Mouse (Mus musculus) natural killer cell, adult 2 months (primary cell): ENCODE results near the gene Yif1b.
"Not testable (repeated sequence)": the region's sequence is repeated elsewhere in the genome, so short reads cannot be mapped to it uniquely, and the experiment has no call there.

Experiments used
- DNase-seq, 2 experiments: peaks; one replicate each; pipeline ENCODE4 v3.0.0; 2022; ENCODE audit warnings: low spot score in 2 of 2

The Yif1b gene

DNA sequence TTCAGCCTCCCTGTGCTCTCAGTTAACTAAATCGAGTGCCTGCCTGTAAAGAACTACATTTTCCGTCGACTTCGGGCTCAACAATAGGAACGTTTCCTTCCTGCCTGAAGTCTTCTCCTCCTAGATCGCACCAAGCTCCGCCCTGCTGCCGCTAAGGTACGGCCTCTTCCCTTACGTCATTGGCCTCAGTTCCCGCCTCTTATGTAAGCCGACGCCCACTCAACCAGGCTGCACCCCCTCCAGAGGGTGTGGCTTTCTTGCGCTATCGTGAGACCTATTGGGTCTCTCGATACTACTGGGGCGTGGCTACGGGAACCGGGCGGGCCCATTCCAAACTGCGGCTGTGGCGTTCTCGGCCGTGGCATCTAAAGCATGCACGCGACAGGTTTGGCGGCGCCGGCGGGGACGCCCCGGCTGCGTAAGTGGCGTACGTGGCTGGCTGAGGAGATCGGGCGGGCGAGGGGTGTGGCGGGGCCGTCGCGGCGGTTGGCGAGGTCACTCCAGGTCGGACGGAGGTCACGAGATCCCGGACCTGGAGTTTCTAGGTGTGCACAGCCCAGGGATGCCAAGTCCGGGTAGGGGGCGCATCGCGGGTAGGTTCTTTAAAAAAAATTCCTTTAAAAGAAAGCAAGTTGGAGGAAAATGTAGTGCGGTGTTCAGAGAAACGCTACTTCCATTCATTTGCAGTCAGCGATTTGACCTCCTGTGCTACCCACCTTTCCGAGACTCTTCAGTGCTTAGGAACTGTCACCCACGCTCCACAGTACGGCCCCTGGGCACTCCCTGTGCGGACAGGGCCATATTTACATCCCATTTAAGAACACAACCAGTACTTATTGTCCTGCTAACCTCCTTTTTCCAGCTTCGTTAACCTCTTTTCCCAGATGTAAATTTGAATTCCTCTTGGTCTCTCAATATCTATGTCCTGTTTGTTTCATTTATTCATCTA, at the start of gene Yif1b:
Gene Yif1b, plus strand, starts transcription at position 311 of the 949 bp plus-strand sequence.
- DNase-seq = peak; percentile 99

DNA sequence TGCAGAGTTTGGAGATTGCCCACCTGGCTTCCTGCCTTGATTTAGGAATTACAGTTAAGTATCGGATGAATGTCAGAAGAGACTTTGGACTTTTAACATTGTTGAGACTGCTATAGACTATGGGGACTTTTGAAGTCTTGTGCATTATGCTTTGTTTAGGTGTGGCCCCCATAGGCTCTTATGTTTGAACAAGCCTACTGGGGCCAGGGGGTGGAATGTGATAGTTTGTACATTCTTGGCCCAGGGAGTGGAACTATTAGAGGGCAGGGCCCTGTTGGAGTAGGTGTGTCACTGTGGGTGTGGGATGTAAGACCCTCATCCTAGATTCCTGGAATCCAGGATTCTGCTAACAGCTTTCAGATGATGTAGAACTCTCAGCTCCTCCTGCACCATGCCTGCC, 43.9 kb upstream of the Yif1b start:
- DNase-seq = not testable (repeated sequence)

DNA sequence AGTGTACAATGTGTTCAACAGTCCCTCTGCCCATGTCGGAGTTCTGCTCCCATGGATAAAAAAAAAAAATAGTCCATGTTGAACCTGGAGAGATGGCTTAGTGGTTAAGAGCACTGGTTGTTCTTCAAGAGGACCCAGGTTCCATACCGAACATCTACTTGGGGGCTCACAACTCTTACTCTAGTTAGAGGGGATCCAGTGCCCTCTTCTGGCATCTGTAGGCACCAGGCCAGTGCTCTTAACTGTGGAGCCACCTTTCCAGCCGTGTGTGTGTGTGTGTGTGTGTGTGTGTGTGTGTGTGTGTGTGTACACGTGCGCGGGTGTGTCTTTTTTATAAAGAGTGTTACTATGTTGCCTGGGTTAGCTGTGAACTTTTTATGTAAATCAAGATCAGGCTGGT, 35.6 kb upstream of the Yif1b start:
- no peak for DNase-seq

GRCm38 (mm10) chr7:29211013-29211412, 27.1 kb upstream of the Yif1b start:
- DNase-seq = not testable (repeated sequence)

DNA sequence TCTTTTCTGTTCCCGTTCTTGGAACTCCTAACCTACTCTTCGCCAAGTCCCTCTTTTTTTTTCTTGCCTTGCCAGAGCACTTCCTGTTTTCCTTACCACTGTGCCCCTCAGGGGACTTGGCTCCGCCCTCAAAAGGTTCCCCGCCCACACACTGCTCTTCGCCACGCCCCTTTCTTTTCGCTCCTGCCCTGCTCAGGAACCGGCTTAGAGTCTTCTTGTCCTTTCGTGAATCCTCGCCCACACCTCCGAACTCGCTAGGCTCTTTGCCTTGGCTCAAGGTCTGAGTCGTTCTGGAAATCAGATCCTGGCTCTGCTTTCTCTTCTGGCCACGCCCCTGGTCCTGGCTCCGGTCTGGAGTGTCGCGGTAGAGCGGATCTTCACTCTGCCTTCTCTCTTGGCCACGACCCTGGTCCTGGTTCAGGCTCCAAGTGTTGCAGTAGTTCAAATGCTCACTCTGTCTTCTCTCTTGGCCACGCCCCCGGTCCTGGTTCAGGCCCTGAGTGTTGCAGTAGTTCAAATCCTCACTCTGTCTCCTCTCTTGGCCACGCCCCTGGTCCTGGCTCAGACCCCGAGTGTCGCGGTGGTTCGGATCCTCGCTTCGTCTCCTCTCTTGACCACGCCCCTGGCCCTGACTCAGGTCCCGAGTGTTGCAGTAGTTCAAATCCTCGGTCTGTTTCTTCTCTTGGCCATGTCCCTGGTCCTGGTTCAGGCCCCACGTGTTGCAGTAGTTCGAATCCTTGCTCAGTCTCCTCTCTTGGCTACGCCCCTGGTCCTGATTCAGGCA, 26.5 kb upstream of the Yif1b start:
- peak; percentile 82 to 90 for DNase-seq

GRCm38 (mm10) chr7:29212199-29212765, 25.8 kb upstream of the Yif1b start:
- no peak for DNase-seq

GRCm38 (mm10) chr7:29212775-29213560, 25.2 kb upstream of the Yif1b start:
- DNase-seq = not testable (repeated sequence)

DNA sequence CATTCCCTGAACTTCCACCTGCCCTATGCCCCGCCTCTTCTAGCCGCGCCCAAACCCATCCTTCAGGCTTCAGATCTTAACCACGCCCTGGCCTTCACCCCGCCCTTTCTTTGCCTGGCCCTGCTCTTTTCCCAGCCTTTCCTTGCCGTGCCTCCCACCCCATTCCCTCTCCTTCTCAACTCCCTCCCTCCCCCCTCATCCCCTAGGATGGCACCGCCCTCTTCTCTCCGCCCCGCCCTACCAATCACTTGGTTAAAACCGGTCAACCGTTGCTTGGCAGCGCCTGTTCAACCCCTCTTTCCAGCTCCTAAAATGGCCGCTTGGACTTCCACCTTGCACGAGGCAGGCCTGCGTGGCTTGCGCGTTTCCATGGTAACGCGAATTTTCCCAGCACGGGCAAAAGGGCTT, 24.4 kb upstream of the Yif1b start, which contains the start of gene Catsperg1:
Gene Catsperg1, minus strand, starts transcription at position 361 of the 408 bp plus-strand sequence.
- no peak for DNase-seq

GRCm38 (mm10) chr7:29214236-29214635, 23.9 kb upstream of the Yif1b start:
- DNase-seq = no peak

DNA sequence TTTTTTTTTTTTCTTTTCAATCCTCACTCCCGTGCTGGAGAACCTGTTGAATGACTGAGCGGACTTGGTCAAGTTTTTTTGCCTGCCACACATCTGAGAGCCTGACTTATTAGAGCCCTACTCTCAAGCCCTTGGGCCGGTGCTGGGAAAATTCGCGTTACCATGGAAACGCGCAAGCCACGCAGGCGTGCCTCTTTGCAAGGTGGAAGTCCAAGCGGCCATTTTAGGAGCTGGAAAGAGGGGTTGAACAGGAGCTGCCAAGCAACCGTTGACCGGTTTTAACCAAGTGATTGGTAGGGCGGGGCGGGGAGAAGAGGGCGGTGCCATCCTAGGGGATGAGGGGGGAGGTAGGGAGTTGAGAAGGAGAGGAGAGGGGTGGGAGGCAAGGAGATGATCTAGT, 23.3 kb upstream of the Yif1b start:
- no peak for DNase-seq

DNA sequence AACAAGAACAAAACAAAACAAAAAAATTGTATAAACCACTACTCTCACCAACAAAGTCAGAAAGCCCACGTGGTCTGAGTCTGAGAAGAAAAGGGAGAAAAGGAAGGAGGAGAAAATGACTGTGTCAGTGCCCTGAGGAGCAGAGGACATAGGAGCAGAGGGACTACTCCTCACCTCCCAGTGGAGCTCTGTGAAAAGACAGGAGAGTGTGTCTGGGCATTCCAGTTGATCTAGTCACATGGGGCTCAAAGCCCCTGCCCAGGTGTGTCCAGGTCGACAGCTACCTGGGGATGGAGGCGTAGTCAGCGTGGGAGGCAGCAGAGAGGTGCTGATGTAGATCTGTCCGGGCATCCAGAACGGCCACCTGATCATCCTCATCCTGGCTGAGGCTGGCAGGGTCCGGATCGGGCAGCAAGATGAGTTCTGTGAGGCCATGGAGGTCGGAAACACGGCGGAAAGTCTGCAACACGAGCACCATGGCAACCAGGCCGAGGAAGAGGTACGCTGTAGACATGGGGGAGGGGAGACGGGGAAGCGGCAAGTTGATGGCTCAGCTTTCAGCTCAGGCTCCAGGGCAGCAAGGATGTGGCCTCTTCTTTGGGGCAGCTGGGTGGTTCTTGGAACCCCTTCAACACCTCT, 13.3 kb upstream of the Yif1b start:
- no peak for DNase-seq

GRCm38 (mm10) chr7:29225520-29225919, 12.6 kb upstream of the Yif1b start:
- no peak for DNase-seq

GRCm38 (mm10) chr7:29228202-29228601, 9.9 kb upstream of the Yif1b start:
- DNase-seq = no peak

DNA sequence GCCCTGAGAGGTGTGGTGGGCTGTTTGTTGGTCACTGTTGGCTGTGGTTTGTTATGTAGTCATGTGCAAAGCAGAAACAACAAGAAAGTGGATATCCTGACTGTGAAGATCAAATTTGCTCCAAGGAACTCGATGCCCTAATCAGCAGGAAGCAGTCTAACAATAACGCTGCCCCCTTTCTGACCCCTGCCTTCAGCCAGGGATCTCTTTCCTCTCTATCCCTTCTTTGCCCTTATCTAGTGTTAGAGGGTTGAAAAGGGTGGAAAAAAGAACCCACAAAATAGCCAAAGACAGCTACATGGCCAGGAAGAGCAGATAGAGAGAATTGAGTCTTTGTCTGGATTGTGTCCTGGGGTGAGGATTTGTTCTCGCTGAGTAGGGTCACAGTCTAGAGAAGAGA, 7.6 kb upstream of the Yif1b start:
- no peak for DNase-seq

- DNase-seq = no peak
Measured at GRCm38 (mm10) chr7:29231517-29231916, 6.6 kb upstream of the Yif1b start.

DNA sequence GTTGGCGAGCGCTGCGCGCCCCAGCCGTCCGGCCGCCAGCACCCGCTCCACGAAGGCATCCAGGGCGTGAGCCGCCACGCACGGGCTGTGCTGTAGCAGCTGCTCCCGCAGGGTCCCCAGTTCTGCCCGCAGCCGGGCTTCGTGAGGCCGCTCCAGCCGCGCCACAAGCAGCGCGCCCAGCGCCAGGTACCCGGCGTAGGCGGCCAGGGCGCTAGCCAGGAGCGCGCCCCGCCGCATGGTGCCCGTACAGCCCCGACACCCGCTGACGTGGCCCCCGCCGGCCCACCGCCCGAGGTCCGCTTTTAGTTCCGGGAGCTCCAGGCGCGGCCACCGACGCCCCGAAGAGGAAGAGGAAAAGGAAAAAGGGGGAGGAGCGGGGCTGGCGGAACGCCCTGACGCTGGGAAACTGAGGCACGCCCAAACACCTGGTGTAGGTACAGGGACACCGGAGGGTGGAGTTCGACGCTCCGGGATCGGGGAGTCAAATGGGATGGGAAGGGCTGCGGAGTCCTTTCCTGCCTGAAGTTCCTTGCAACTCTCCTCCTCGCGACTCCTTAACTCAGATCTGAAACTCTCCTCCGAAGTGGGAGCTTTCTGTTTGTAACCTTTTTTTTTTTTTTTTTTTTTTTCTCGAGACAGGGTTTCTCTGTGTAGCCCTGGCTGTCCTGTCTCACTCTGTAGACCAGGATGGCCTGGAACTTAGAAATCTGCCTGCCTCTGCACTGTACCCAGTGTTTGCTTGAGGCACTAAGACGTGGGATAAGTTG, 5.7 kb upstream of the Yif1b start, which contains the start of gene Kcnk6:
Gene Kcnk6, minus strand, starts transcription at position 269 of the 767 bp plus-strand sequence.
- peak in 1 of 2 experiments; percentile 13 for DNase-seq

DNA sequence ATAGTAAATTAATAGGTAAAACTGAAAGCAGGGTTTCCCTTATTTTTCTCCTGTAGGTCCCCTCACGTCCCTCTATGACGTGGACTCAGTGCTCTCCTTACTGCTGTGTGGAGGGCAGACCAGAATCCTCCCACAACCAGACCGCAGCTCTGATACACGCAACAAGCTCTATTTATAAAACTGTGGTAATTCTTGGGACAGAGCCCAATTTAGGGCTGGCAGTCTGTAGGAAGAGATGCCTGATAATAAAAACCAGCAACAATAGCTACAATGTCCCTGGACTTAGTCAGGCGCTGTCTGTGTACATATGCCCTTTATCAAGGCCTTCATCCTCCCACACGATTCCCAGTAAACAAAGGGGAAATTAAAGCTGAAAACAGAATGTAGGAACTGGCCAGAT, 4.4 kb upstream of the Yif1b start:
- DNase-seq = no peak

DNA sequence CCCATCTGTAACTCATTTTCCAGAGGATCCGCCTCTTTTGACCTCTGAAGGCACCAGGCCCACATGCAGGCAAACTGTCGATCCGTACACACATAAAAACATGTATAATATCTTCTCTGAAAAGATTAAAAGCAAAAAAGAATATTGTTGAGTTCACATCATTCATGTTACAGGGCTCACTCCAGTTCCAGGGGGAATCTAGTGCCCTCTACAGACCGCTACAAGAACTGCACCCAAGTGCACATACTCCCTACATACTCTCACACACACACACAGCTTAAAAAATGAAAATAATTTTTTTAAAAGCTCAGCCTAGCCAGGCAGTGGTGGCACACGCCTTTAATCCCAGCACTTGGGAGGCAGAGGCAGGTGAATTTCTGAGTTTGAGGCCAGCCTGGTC, 3.5 kb upstream of the Yif1b start:
- DNase-seq = peak in 1 of 2 experiments; percentile 28

DNA sequence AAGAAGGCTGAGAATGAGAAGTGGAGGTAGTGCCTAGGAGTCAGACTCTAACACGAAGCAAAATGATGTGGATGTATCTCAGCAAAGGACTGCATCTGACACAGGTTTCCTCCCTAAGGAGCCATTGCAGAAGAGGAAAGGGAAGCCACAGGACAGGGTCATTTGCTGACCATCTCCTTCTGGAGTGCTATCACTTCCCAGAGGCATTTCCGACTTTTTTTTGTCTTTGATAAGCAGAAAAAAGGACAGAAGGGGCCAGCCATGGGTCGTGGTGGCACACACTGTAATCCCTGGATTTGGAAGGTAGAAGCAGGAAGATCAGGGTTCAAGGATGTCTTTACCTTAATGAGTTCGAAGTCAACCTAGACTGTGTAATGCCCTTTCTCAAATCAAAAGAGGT, 1.5 kb upstream of the Yif1b start:
- no peak for DNase-seq

GRCm38 (mm10) chr7:29237596-29237995, 533 bp upstream of the Yif1b start:
- DNase-seq = not testable (repeated sequence)
